Mouse (Mus musculus): ENCODE data around the gene Rnf113a1.
"Not testable (repeated sequence)": the region's sequence is repeated elsewhere in the genome, so short reads cannot be mapped to it uniquely, and the experiment has no call there.

Gene Rnf113a1

GRCm38 (mm10) chrX:37191105-37191743 is at the start of gene Rnf113a1, which contains the start of gene Ndufa1:
Gene Rnf113a1, plus strand, starts transcription at chrX:37191245.
Gene Ndufa1, minus strand, starts transcription at chrX:37191163.
- peak; percentile 87 for DNase-seq

GRCm38 (mm10) chrX:37141732-37142131 is 49.3 kb upstream of the Rnf113a1 start:
- no peak for DNase-seq

GRCm38 (mm10) chrX:37144498-37144897 is 46.5 kb upstream of the Rnf113a1 start:
- not testable (repeated sequence) for DNase-seq

GRCm38 (mm10) chrX:37144954-37145353 is 46.1 kb upstream of the Rnf113a1 start:
- DNase-seq = peak; percentile 36

- DNase-seq = peak; percentile 8
These were observed 33.2 kb upstream of the Rnf113a1 start for GRCm38 (mm10) chrX:37157839-37158238.

GRCm38 (mm10) chrX:37161169-37161568 is 29.9 kb upstream of the Rnf113a1 start:
- DNase-seq = no peak

- no peak for DNase-seq
These were observed 27.9 kb upstream of the Rnf113a1 start for GRCm38 (mm10) chrX:37163115-37163514.

GRCm38 (mm10) chrX:37167085-37167484 is 24.0 kb upstream of the Rnf113a1 start:
- peak; percentile 51 for DNase-seq

- DNase-seq = no peak
These were observed 22.3 kb upstream of the Rnf113a1 start, which contains the start of gene Akap14 for GRCm38 (mm10) chrX:37168742-37169141. Gene Akap14, minus strand, starts transcription at chrX:37168842.

GRCm38 (mm10) chrX:37184401-37184800 is 6.6 kb upstream of the Rnf113a1 start:
- not testable (repeated sequence) for DNase-seq

GRCm38 (mm10) chrX:37190755-37191104 is 315 bp upstream of the Rnf113a1 start:
- DNase-seq = no peak

- DNase-seq = peak; percentile 1
These were observed 817 bp downstream of the Rnf113a1 start for GRCm38 (mm10) chrX:37191744-37192379.

GRCm38 (mm10) chrX:37198676-37199075 is 7.6 kb downstream of the Rnf113a1 start:
- no peak for DNase-seq

GRCm38 (mm10) chrX:37210941-37211340 is 19.9 kb downstream of the Rnf113a1 start, which contains the start of gene Gm9:
Gene Gm9, minus strand, starts transcription at chrX:37211041.
- DNase-seq = no peak

GRCm38 (mm10) chrX:37222158-37222557 is 31.1 kb downstream of the Rnf113a1 start, which contains the start of gene Rhox1:
Gene Rhox1, minus strand, starts transcription at chrX:37222258.
- DNase-seq = not testable (repeated sequence)

All from lung, postnatal 10 days (tissue).